In the genomic region with DNA sequence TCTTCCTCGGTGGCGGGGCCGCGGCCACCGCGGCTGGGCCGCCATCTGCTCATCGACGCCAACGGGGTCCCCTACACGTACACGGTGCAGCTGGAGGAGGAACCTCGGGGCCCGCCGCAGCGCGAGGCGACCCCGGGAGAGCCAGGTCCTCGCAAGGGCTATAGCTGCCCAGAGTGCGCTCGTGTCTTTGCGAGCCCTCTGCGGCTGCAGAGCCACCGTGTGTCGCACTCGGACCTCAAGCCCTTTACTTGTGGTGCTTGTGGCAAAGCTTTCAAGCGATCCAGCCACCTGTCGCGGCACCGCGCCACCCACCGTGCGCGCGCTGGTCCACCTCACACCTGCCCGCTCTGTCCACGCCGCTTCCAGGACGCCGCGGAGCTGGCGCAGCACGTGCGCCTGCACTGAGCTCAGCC, we compare ENCODE assay signal across 7 mouse cellular contexts. TPM values are rescaled to one million over a fixed set of nuclear protein-coding genes. Genes with fewer than 3 reads are reported as not detected.
DNase-seq lines count a peak whose midpoint lies in the region; ATAC-seq and TF ChIP-seq lines count a peak whose summit lies in the region.

No protein-coding gene starts in this region.

- H3K4me2 ChIP-seq in lung, embryonic 16.5 days (ENCODE audit: low read depth, low read length), result peak overlapping the region; percentile 82
- peak overlapping the region; percentile 91 for H3K4me2 ChIP-seq in stomach, embryonic 14.5 days (replicated peaks; ENCODE audit: low read depth, low read length)

- H3K9me3 ChIP-seq in lung, embryonic 16.5 days (ENCODE audit: control insufficient read depth, low read length), result no peaks in the 10 kb centered on the region
- no peaks in the 10 kb centered on the region; the same call in 1 of the 2 replicates for H3K9me3 ChIP-seq in forebrain, embryonic 10.5 days
- H3K9me3 ChIP-seq in limb, embryonic 10.5 days (replicated peaks), result no peaks in the 10 kb centered on the region; the same call in 1 of the 2 replicates
- H3K9me3 ChIP-seq in stomach, embryonic 14.5 days (ENCODE audit: control insufficient read depth, low read depth, low read length), result no peaks in the 10 kb centered on the region

- H3K27ac ChIP-seq in lung, embryonic 16.5 days (ENCODE audit: low read length), result no peak overlapping the region
- H3K27ac ChIP-seq in forebrain, embryonic 10.5 days, result peak overlapping the region; percentile 60; the same call in 1 of the 2 replicates
- peak overlapping the region; percentile 26; the same call in 1 of the 2 replicates for H3K27ac ChIP-seq in limb, embryonic 10.5 days
- H3K27ac ChIP-seq in stomach, embryonic 14.5 days (ENCODE audit: low read length), result no peak overlapping the region

- no peak for TF ChIP-seq POLR2A in lung, adult 2 months (IDR thresholded peaks at IDR 0.05; ENCODE audit: borderline replicate concordance, extremely low read depth, low read depth, low read length)

- H3K4me3 ChIP-seq in lung, embryonic 16.5 days (ENCODE audit: low read length), result peak overlapping the region; percentile 73
- H3K4me3 ChIP-seq in lung, adult 2 months (replicated peaks; ENCODE audit: extremely low read depth, low read depth, low read length), result no peak overlapping the region
- peak overlapping the region; percentile 67 for H3K4me3 ChIP-seq in forebrain, embryonic 10.5 days
- H3K4me3 ChIP-seq in limb, embryonic 10.5 days, result peak overlapping the region; percentile 92
- peak overlapping the region; percentile 77 for H3K4me3 ChIP-seq in stomach, embryonic 14.5 days (ENCODE audit: low read depth, low read length)

- no peak for DNase-seq in lung, adult 2 months
- DNase-seq in forebrain, embryonic 10.5 days (ENCODE audit: extremely low spot score, low spot score), result no peak
- DNase-seq in limb, embryonic 10.5 days (ENCODE audit: low spot score), result peak; percentile 56
- DNase-seq in left cerebral cortex, postnatal 25 days (ENCODE audit: low spot score in 2 of 2), result no peak
- no peak for DNase-seq in urinary bladder, postnatal 25 days (ENCODE audit: low spot score)

- H3K27me3 ChIP-seq in lung, embryonic 16.5 days (ENCODE audit: control insufficient read depth, insufficient read depth, low read depth, low read length), result peaks cover 60% of the 10 kb centered on the region
- peaks cover 76% of the 10 kb centered on the region for H3K27me3 ChIP-seq in forebrain, embryonic 10.5 days (ENCODE audit: poor library complexity, severe bottlenecking)
- H3K27me3 ChIP-seq in limb, embryonic 10.5 days (ENCODE audit: low read depth, poor library complexity, severe bottlenecking), result peaks cover 64% of the 10 kb centered on the region
- peaks cover 23% of the 10 kb centered on the region for H3K27me3 ChIP-seq in stomach, embryonic 14.5 days (ENCODE audit: control insufficient read depth, insufficient read depth, low read length)

- no peak for ATAC-seq in lung, embryonic 16.5 days (ENCODE audit: low read depth)
- ATAC-seq in stomach, embryonic 14.5 days (ENCODE audit: insufficient number of reproducible peaks, insufficient read depth, low FRiP score, low read depth), result no peak

- peaks cover 23% of the 10 kb centered on the region for H3K4me1 ChIP-seq in lung, embryonic 16.5 days (replicated peaks; ENCODE audit: control insufficient read depth, insufficient read depth, low read length)
- H3K4me1 ChIP-seq in lung, adult 2 months (ENCODE audit: control insufficient read depth, insufficient read depth, low read length), result peaks cover 4% of the 10 kb centered on the region; the same call in 1 of the 2 replicates
- peaks cover 56% of the 10 kb centered on the region for H3K4me1 ChIP-seq in forebrain, embryonic 10.5 days
- H3K4me1 ChIP-seq in limb, embryonic 10.5 days, result peaks cover 48% of the 10 kb centered on the region
- H3K4me1 ChIP-seq in stomach, embryonic 14.5 days (ENCODE audit: control insufficient read depth, insufficient read depth, low read length), result peaks cover 16% of the 10 kb centered on the region

- intact Hi-C loops in left cerebral cortex, postnatal 25 days (cut with DNase I), result no loop called here

- WGBS in lung, embryonic 16.5 days, result 5% methylated on average over 43 of the region's 45 CpGs
- WGBS in lung, adult 2 months, result 19% methylated on average over 45 of the region's 45 CpGs
- 2% methylated on average over 45 of the region's 45 CpGs for WGBS in forebrain, embryonic 10.5 days
- 4% methylated on average over 45 of the region's 45 CpGs for WGBS in limb, embryonic 10.5 days
- WGBS in stomach, embryonic 14.5 days, result 4% methylated on average over 45 of the region's 45 CpGs

- peak overlapping the region; percentile 86 for H3K9ac ChIP-seq in lung, embryonic 16.5 days (ENCODE audit: low read length)
- H3K9ac ChIP-seq in stomach, embryonic 14.5 days (replicated peaks; ENCODE audit: low read depth, low read length), result peak overlapping the region; percentile 30; the same call in 1 of the 2 replicates

- no peak for TF ChIP-seq CTCF in lung, adult 2 months (IDR thresholded peaks at IDR 0.05; ENCODE audit: insufficient read depth, low read length)

- no peaks in the 10 kb centered on the region for H3K36me3 ChIP-seq in lung, embryonic 16.5 days (ENCODE audit: control insufficient read depth, insufficient read depth, low read length)
- H3K36me3 ChIP-seq in forebrain, embryonic 10.5 days (replicated peaks), result no peaks in the 10 kb centered on the region
- H3K36me3 ChIP-seq in limb, embryonic 10.5 days, result no peaks in the 10 kb centered on the region
- H3K36me3 ChIP-seq in stomach, embryonic 14.5 days (ENCODE audit: control insufficient read depth, insufficient read depth, low read length), result no peaks in the 10 kb centered on the region

RNA-seq across cellular contexts. Expression of a gene that starts 1.6 kb away (rescaled TPM):
- 26.7 and 27.0 TPM in 2 replicates for polyA plus RNA-seq in lung, embryonic 16.5 days (2015; fragmentation: Nextera tagmentation; extraction: Ambion mirVana)
- 36.0 and 37.9 TPM in 2 replicates for polyA plus RNA-seq in lung, adult 2 months (2012; rRNA removed)
- 38.0 and 38.8 TPM in 2 replicates for polyA plus RNA-seq in forebrain, embryonic 10.5 days (2016; fragmentation: Nextera tagmentation; extraction: Ambion mirVana)
- polyA plus RNA-seq in limb, embryonic 10.5 days (2016; fragmentation: Nextera tagmentation; extraction: Ambion mirVana), result 30.1 and 34.3 TPM in 2 replicates
- polyA plus RNA-seq in stomach, embryonic 14.5 days (2014; fragmentation: Nextera tagmentation; extraction: Ambion mirVana), result 35.7 and 44.1 TPM in 2 replicates
- 10 to 100 TPM; 36.8 to 41.7 TPM for total RNA-seq in left cerebral cortex, postnatal 25 days (2021)

RNA-seq across cellular contexts. Expression of a gene that starts 9.0 kb away (rescaled TPM):
- polyA plus RNA-seq in lung, embryonic 16.5 days (2015; fragmentation: Nextera tagmentation; extraction: Ambion mirVana), result 109 and 110 TPM in 2 replicates
- polyA plus RNA-seq in lung, adult 2 months (2012; rRNA removed), result 145 and 189 TPM in 2 replicates
- polyA plus RNA-seq in forebrain, embryonic 10.5 days (2016; fragmentation: Nextera tagmentation; extraction: Ambion mirVana), result 181 and 196 TPM in 2 replicates
- 202 and 203 TPM in 2 replicates for polyA plus RNA-seq in limb, embryonic 10.5 days (2016; fragmentation: Nextera tagmentation; extraction: Ambion mirVana)
- 106 and 119 TPM in 2 replicates for polyA plus RNA-seq in stomach, embryonic 14.5 days (2014; fragmentation: Nextera tagmentation; extraction: Ambion mirVana)
- 100 to 1,000 TPM; 171 to 180 TPM for total RNA-seq in left cerebral cortex, postnatal 25 days (2021)

RNA-seq across cellular contexts. Expression of a gene that starts 14.7 kb away (rescaled TPM):
- 4.9 and 7.0 TPM in 2 replicates for polyA plus RNA-seq in lung, embryonic 16.5 days (2015; fragmentation: Nextera tagmentation; extraction: Ambion mirVana)
- polyA plus RNA-seq in lung, adult 2 months (2012; rRNA removed), result 5.2 and 6.9 TPM in 2 replicates
- polyA plus RNA-seq in forebrain, embryonic 10.5 days (2016; fragmentation: Nextera tagmentation; extraction: Ambion mirVana), result 3.0 and 3.8 TPM in 2 replicates
- 2.5 and 4.0 TPM in 2 replicates for polyA plus RNA-seq in limb, embryonic 10.5 days (2016; fragmentation: Nextera tagmentation; extraction: Ambion mirVana)
- polyA plus RNA-seq in stomach, embryonic 14.5 days (2014; fragmentation: Nextera tagmentation; extraction: Ambion mirVana), result 4.6 and 6.2 TPM in 2 replicates
- 1 to 10 TPM; 5.4 to 6.5 TPM for total RNA-seq in left cerebral cortex, postnatal 25 days (2021)

RNA-seq across cellular contexts. Expression of a gene that starts 19.0 kb away (rescaled TPM):
- not detected in 2 replicates for polyA plus RNA-seq in lung, embryonic 16.5 days (2015; fragmentation: Nextera tagmentation; extraction: Ambion mirVana)
- polyA plus RNA-seq in lung, adult 2 months (2012; rRNA removed), result not detected in 2 replicates
- not detected in 2 replicates for polyA plus RNA-seq in forebrain, embryonic 10.5 days (2016; fragmentation: Nextera tagmentation; extraction: Ambion mirVana)
- not detected in 2 replicates for polyA plus RNA-seq in limb, embryonic 10.5 days (2016; fragmentation: Nextera tagmentation; extraction: Ambion mirVana)
- not detected in 2 replicates for polyA plus RNA-seq in stomach, embryonic 14.5 days (2014; fragmentation: Nextera tagmentation; extraction: Ambion mirVana)
- total RNA-seq in left cerebral cortex, postnatal 25 days (2021), result 1 to 10 TPM in 1 of 2 experiments, under 1 TPM in 1; 0.85 to 1.2 TPM

RNA-seq across cellular contexts. Expression of a gene that starts 27.1 kb away (rescaled TPM):
- polyA plus RNA-seq in lung, embryonic 16.5 days (2015; fragmentation: Nextera tagmentation; extraction: Ambion mirVana), result 53.8 and 54.8 TPM in 2 replicates
- 151 and 160 TPM in 2 replicates for polyA plus RNA-seq in lung, adult 2 months (2012; rRNA removed)
- polyA plus RNA-seq in forebrain, embryonic 10.5 days (2016; fragmentation: Nextera tagmentation; extraction: Ambion mirVana), result 53.5 and 54.6 TPM in 2 replicates
- 64.5 and 69.1 TPM in 2 replicates for polyA plus RNA-seq in limb, embryonic 10.5 days (2016; fragmentation: Nextera tagmentation; extraction: Ambion mirVana)
- 63.2 and 63.4 TPM in 2 replicates for polyA plus RNA-seq in stomach, embryonic 14.5 days (2014; fragmentation: Nextera tagmentation; extraction: Ambion mirVana)
- total RNA-seq in left cerebral cortex, postnatal 25 days (2021), result 100 to 1,000 TPM; 454 to 461 TPM

Comparison
In these comparisons a context has a peak if more than half of its experiments do, and no peak if none do; other contexts are left out.
1. H3K27ac ChIP-seq: peak in forebrain, embryonic 10.5 days (single experiment) and limb, embryonic 10.5 days (single experiment); none in lung, embryonic 16.5 days (single experiment) and stomach, embryonic 14.5 days (single experiment).